Mouse (Mus musculus): ENCODE data around the gene Apol10b. TPM values are rescaled to one million over a fixed set of nuclear protein-coding genes. Genes with fewer than 3 reads are reported as not detected.

Apol10b gene
- total RNA-seq, 2 experiments from 2014 or later: not detected

Other genes starting within 250 kb of the Apol10b start
- gene Apol7a, start 197.0 kb downstream of the Apol10b start, total RNA-seq (2021): not detected
- not detected for gene Apol9a, start 185.0 kb downstream of the Apol10b start, total RNA-seq (2021)
- gene Apol7b, start 148.6 kb downstream of the Apol10b start, total RNA-seq (2021): not detected
- gene Apol10a, start 119.1 kb downstream of the Apol10b start, total RNA-seq (2021): not detected
- not detected for gene Apol11a, start 87.9 kb downstream of the Apol10b start, total RNA-seq (2021)
- gene Apol7c, start 62.8 kb downstream of the Apol10b start, total RNA-seq (2021): not detected
- gene 1700025B11Rik, start 34.2 kb downstream of the Apol10b start, total RNA-seq (2021): not detected
- gene Gm36245, start 3.1 kb upstream of the Apol10b start, total RNA-seq (2021): not detected
- not detected for gene Apol11b, start 47.2 kb upstream of the Apol10b start, total RNA-seq (2021)
- gene Apol7e, start 102.7 kb upstream of the Apol10b start, total RNA-seq (2021): not detected
- not detected for gene Apol9b, start 132.9 kb upstream of the Apol10b start, total RNA-seq (2021)
- 1 to 10 TPM in 1 of 2 experiments, under 1 TPM in 1; 0.97 to 1.6 TPM for gene Apol8, start 160.9 kb upstream of the Apol10b start, total RNA-seq (2021)
- 10 to 100 TPM; 80.9 to 86.7 TPM for gene Myh9, start 246.1 kb upstream of the Apol10b start, total RNA-seq (2021)

Measured in layer of hippocampus, postnatal 14 days (tissue).